Mouse (Mus musculus) layer of hippocampus, postnatal 36 days (tissue): ENCODE results near the gene Ube4a. TPM values are rescaled to one million over a fixed set of nuclear protein-coding genes. Genes with fewer than 3 reads are reported as not detected.

ENCODE experiments used
- DNase-seq, 2 experiments: peaks; one replicate each; pipeline ENCODE4 v3.0.0; 2022
- total RNA-seq, 2 experiments: library from RNA; stranded (reverse); gene quantifications; 2 replicates each; pipeline ENCODE4 v1.2.3; 2021

The Ube4a gene
- total RNA-seq, 2 experiments from 2014 or later, result 72.1 to 78.3 TPM

DNA sequence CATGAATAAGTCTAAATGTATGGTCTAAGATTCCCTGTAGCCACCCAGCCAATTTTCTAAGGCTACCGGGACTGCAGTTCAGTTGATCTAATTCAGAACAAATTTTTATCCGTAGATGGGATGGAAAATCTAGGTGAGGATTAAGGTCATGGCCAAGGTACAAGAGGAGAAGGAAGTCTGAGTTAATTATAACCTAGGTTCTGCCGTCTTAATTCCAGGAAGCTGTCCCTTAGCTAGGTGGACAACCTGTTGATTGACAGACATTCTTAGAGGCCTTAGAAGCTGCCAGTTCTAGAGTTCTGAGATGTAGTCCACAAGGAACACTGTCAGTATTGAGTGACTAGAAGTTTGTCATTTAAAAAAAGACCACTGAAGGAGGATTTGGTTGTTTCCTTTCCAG, 65.7 kb downstream of the Ube4a start:
- no peak for DNase-seq

DNA sequence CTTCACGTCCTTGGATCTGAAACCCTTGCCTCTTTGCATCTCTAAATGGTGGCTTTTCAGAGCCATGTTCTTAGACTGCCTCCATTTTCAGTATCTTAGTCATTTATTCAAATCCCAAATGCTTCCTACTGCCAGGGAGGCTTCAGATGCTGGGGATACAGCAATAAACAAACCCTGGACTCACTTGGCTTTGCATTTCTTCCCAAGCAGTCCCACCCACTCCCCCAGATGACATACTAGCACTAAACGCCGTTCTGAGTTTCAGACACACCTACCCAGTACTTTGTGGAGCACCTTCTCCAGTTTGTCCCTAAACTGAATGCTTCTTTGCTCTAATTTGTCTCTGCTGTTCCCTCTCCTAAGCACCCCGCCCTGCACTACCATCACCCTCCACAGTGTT, 68.4 kb downstream of the Ube4a start:
- DNase-seq, result no peak

DNA sequence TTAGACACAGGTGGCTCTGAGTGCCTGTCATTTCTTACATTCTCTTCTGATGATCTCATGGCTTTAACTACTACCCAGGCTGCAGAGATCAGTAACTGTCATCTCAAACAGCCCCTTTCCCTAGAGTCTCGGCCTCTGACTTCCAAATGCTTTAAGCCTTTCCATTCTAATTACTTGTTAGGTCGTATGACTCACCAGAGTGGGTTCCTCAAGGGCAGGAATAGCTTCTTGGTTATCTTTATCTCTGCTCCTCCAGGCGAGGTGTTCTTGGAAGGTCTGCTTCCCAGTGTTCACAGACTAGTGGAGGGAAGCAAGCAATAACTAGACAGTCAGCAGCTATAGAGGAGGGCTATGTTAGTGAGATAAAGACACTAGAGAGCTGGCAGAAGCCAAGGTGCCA, 72.7 kb downstream of the Ube4a start:
- DNase-seq, result no peak

DNA sequence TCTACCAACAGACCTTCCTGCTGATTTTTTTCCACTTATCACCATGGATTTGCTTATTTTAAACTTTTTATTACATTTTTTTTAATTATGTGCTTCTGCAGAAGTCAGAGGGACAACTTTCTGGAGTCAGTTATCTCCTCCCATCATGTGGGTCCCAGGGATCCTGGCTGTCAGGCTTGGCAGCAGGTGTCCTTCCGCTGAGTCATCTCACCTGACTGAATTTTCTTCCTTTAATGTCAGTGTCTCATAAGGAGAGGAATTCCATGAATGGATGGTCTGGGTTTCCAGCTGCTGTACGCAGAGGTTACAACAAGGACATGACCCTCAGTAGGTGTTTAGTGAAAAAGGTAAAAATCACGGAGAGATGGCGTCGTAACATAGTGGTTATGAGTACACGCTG, 74.2 kb downstream of the Ube4a start:
- no peak for DNase-seq

DNA sequence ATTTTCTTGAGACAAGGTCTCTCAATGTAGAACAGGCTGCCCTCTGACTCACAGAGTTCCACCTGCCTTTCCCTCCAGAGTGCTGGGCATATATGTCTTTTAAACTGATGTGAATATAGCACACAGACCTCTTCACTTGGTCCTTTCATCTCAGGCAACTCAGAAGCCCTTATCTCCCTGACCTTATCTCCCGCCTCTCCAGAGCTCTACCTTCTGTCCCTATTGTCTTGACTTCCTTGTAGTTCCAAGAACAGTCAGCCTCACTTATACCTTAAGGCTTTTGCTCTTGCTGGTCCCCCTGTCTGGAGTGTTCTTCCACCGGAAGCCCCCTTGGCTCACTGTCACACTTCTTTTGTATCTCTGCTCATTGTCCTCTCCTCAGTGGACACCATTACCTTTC, 75.3 kb downstream of the Ube4a start:
- DNase-seq, result no peak

DNA sequence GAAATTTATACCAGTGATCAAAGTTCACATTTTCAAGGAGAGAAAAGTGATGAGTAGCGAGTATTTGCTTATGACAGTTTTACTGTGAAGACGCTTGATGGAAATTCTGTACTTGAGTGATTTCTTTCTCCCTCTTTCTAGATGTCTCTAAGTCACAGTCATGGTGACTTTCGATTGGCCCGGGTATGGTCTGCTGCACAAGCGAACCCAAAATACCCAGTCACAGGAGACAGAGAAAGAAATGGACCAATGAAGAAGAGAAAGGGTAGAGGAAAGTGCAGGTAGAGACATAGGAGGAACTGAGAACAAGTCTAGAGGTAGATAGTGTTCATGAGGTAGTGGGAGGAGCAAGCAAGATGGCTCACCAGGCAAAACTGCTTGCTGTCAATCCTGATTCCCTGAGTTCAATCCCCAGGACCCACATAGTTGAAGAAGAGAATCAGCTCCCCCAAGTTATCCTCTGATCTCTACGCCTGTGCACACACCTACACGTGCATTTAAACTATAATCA, 77.2 kb downstream of the Ube4a start:
- no peak for DNase-seq

DNA sequence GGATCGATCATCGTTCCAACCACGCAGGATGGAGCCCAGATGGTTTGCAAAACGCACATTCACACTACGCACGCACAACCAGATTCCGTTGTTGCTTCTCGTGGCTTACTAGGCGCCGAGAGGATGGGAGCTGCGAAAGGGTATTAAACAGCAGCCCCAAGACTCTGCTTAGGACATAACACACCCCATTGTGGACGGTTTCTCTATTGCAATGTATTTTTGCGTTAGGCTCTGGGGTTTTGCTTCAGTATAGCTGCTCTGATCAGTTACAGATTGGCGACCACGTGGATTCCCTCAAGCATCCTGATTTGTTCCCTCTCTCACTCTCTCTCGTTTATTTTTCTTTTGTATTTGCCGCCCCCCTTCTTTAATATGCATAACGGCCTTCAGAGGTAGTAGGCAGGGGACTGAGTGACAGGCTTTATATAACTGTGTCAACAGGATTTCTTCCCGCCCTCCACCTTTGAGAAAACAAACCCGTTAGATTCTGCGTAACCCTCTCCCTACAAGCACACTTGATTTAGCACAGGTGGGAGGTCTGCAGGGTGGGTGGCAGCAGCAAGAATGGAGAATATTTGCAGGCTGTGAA, 82.3 kb downstream of the Ube4a start:
- peak; percentile 67 to 72 for DNase-seq

DNA sequence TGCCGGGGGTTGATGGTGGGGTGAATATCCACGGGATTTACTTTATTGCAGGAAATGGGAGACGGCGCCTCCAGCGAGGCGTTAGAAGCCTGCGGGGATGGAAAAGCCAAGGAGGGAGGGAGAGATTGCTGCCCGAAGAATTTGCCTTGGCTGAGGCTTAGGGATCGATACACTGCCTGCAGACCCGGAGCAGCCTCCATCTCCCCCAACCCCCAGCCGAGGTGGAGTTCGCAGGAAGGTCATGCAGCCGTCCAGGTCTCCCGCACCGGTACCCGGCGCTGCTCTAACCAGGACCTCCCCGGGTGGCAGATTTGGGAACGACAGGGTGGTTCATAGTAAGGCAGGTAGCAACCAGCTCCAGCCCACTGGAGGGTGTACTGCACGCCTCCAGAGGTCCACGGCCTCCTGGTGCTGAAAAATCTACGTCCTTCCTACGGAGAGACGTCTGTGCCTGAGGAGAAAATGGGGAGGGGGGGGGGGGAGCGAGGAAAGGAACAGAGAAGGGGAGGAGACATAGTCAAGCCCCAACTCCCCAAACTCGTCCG, 82.9 kb downstream of the Ube4a start:
- DNase-seq, result peak; percentile 44 to 47

DNA sequence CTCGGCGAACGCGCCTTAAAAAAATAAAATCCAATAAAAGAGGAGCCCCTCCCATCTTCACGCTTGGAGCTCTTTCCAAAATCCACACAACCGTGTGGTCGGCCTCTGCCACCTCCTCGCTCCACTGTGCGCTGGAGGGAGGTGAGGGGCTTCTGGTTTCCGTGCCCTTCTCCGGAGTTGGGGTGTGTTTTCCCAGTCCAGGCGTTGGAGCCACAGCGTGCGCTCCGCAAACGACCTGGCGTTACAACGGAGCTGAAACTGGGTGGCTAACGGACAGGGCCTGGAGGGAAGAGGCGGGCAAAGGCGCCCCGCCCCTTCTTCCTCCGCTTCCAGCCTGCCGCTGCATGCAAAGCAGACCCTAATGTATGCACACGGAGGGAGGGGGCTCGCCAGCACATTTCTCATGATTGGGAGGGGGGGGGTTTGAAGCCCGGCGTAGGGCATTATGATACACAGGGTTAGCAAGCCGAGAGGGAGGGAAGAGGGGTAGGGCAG, 83.4 kb downstream of the Ube4a start:
- DNase-seq, result peak; percentile 68 to 77

DNA sequence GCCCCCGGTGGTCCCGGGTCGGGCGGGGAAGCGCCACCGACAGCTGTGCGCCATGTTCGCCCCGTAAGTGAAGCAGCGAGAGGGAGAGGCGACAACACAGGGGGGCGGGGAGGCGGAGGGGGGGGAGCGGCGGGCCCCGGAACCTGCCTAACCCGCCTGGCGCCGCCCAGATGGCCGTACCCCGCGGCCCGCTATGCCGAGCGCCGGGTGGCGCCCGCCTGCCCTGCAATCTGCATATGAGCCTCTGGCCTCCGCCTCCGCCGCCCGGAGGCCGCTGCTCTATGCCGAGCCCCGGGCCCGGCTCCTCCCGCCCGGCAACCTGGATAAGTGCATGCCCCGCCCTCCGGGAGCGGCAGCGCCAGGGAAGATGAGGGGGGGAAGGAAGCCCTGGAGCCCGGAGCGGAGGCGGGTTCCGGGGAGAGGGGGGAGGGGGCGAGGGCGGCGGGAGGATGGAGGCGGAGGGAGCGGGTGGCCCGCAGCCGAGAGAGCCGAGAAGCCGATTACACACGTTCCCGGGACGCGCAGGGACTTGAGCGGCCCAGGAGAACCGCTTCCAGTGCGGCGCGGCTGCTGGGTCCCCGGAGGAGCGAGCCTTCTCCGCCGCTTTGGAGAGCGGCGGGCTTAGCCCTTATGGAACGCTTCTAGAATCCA, 84.1 kb downstream of the Ube4a start, which contains the start of gene Kmt2a:
TSS of gene Kmt2a (minus strand) at position 76 of the 651 bp plus-strand sequence.
- peak; percentile 98 to 100 for DNase-seq

DNA sequence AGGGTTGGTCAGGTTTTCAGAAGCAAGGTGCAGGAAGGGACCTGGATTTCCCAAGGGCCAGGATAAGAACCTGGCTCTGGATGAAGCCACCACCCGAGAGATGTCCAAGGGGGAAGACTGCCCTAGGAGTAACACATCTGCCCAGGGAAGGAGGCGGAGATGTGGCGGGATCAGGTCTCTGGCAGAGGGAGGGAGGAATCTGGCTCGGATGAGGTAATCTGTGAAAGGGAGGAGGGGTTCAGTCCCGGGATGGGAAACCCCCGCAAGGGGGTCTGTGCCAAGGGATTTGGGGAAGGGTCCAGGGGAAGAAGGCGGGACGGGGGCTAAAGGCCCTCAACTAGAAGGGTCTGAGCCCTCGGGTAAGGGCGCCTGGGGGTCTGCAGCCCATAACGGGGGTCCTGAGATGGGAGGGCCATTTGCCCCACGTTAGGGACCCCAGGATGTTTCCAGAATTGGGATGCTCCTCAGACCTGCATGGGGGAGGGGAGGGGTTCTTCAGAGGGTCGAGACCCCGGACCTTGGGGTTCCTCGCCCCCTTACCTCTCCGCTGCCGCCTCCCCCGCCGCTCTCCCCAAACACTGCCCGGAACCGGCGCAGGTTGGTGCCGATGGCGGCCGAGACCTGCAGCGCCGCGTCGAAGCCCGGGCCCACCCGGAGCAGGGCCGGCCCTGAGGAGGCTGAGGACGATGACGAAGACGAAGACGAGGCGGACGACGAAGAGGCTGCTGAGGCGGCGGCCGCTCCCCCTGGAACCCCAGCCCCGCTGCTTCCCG, 84.9 kb downstream of the Ube4a start:
- DNase-seq, result no peak

DNA sequence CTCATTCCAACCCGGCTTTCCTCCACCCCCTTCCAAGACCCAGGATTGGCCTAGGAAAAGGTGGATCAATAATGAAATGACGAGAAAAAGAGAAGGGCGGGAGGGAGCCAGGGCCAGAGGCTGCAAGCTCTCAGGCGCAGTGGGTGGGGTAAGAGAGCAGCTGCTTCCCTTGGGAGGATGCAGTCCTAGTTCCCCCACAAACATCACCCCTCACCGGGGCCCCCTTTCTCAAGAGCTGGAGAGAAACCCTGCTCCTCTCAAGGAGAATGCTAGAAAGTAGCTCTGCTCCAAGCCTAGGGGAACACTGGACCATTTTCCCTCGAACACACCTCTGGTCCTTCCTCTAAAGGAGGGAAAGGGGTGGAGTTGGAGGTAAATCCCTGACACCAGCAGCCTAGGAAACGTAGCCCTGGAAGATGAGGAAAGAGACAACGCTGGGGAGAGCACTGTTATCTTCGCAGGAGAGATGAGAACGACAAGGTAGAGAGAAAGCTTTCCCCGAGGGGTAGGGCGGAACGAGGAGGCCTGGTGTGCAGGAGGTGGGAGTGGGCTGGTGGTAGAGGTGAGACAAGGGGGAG, 85.6 kb downstream of the Ube4a start:
- DNase-seq, result peak in 1 of 2 experiments; percentile 27

DNA sequence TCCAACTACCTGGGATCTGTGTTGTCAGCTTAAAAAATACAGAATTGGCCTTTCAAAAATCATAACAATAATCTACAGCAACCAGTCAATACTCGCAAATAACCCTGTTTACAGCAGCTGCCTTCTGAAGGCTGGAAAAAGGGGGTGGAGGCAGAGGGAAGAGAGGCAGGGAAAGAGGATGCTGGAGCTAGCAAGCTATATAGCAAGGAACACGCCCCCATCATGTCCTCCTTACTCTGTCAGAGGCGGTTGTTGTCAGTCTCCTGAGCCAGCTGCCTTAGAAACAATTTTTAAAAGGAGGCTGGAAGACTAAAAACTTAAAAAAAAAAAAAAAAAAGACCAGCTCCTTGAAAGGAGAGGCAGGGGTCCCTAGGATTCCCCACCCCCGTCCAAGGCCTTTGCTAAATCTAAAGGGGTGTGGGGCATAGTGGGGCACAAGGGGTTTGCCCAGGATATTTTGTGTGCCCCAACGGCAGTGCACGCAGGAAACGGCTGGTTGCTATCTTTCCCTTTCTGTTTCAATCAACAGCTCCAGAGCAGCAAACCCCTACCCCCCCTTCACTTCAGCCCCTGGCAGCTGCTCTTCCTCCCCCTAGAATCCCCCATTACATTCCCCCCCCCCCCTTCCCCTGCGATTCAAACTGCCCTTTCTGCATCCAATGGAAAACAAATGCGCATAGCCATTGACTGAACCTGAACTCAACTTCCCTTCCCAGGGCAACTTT, 86.5 kb downstream of the Ube4a start:
- DNase-seq, result no peak

DNA sequence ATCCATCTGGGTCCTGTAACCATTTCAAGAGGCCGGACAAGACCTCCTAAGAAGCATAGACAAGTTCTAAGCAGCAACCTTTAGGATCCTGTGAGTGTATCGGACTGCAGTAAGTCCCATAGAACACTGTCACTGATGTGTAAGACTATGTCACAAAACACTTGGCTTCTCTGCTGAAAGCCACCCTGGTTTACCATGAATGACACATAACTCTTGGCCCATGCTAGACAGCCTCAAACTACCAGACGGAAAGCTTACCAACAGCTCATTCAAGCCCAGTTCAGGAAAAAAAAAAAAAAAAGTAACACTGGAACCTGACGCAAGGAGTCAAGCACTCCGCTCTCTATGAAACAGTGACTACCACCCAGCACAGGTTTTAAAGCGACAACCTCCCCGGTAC, 87.7 kb downstream of the Ube4a start:
- DNase-seq, result no peak

DNA sequence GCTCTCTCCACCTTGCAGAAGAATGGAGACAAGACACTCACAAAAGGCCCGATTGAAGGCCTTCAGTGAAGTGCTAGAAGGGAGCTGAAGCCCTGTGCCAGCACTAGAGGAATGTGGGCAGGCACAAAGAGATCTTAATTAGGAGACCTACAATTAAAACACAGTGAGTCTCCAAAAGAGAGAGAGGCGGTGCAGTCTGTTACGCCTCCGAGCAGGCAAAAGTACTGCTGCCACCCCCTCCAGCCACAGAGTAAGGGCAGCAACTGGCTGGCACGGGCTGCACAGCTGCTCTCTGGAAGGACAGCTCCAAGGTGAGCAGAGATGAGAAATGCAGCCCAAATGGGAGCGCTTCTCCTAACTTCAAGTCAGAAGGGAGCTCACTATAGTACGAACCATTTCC, 89.9 kb downstream of the Ube4a start:
- DNase-seq, result peak; percentile 49 to 61

DNA sequence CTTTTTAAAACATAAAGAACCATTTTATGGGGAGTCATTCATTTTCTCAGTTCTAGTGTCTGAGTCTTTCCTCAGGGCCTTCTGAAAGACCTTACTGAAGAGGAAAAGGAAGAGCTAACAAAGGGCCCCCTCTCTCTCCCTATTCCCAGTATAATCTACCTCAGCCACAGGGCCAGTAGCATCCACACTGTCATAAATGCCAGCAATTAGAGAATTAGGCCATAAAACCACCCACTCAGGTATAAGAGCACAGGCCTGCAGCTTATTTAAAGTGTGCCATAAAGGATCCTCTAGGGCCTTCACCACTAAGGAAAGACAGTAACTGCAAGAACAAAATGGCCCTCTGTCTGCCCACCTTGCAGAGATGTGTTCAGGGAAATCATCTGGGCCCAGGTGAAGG, 91.2 kb downstream of the Ube4a start:
- no peak for DNase-seq

DNA sequence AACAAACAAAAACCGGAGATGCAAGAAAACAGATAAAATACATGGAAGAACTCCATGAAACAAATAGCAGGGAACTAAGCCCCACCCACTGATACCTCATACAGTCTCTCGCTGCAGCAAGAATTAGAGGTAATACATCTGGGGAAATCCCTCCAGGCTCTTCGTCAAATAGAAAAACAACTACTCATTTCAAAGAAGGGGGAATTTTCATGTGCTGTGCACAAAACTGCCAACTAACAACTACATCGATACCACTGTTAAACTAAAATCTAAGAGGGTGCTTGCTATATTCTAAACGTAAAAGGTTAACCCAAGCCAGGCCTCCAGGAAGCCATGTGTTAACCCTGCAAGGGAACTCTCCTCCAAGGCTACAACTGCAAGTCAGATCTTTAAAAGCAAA, 91.7 kb downstream of the Ube4a start:
- no peak for DNase-seq

Other genes with a start within 250 kb of the Ube4a start
- gene Phldb1, start 230.4 kb downstream of the Ube4a start, total RNA-seq, result 10 to 100 TPM; 88.5 to 95.6 TPM
- gene Arcn1, start 197.8 kb downstream of the Ube4a start, total RNA-seq, result 100 to 1,000 TPM; 104 to 112 TPM
- gene Ift46, start 197.7 kb downstream of the Ube4a start, total RNA-seq, result 10 to 100 TPM; 68.1 to 69.1 TPM
- gene Tmem25, start 166.3 kb downstream of the Ube4a start, total RNA-seq, result 10 to 100 TPM; 43.3 to 51.6 TPM
- 1 to 10 TPM in 1 of 2 experiments, under 1 TPM in 1; 0.95 to 1.6 TPM for gene Ttc36, start 162.5 kb downstream of the Ube4a start, total RNA-seq
- 10 to 100 TPM; 61.3 to 78.3 TPM for gene Kmt2a, start 84.3 kb downstream of the Ube4a start, total RNA-seq
- 100 to 1,000 TPM; 339 to 375 TPM for gene Atp5l, start 44.9 kb downstream of the Ube4a start, total RNA-seq
- gene Cd3g, start 14.8 kb upstream of the Ube4a start, total RNA-seq, result not detected
- not detected for gene Cd3d, start 16.2 kb upstream of the Ube4a start, total RNA-seq
- not detected for gene Cd3e, start 44.0 kb upstream of the Ube4a start, total RNA-seq
- 1 to 10 TPM in 1 of 2 experiments, under 1 TPM in 1; 0.42 to 1.1 TPM for gene Mpzl2, start 74.2 kb upstream of the Ube4a start, total RNA-seq
- 1 to 10 TPM; 6.6 to 6.9 TPM for gene Mpzl3, start 89.6 kb upstream of the Ube4a start, total RNA-seq
- under 1 TPM; 0.20 to 0.30 TPM for gene Jaml, start 113.6 kb upstream of the Ube4a start, total RNA-seq
- gene Scn2b, start 152.2 kb upstream of the Ube4a start, total RNA-seq, result 100 to 1,000 TPM; 253 to 275 TPM
- 10 to 100 TPM; 11.1 to 14.2 TPM for gene Scn4b, start 172.8 kb upstream of the Ube4a start, total RNA-seq
- under 1 TPM; 0.20 to 0.62 TPM for gene BC049352, start 216.4 kb upstream of the Ube4a start, total RNA-seq
- not detected for gene Tmprss4, start 238.5 kb upstream of the Ube4a start, total RNA-seq